Mouse (Mus musculus) spleen, postnatal 14 days (tissue): ENCODE measurements at regions not wholly inside any gene's neighbourhood (a gene's known extent, or its start where the extent isn't known, plus 50 kb on each side); places are given as distances from the start of the nearest gene placed in this dataset.

Experiments used
- DNase-seq, 2 experiments: peaks; one replicate each; pipeline ENCODE4 v3.0.0; 2021 to 2022; ENCODE audit warnings: low spot score in 2 of 2

- no peak for DNase-seq
Observed at GRCm38 (mm10) chr2:178660071-178660470, 229.7 kb downstream of the Cdh26 start.

- no peak for DNase-seq
Observed at GRCm38 (mm10) chr2:178662396-178662795, 232.1 kb downstream of the Cdh26 start.

GRCm38 (mm10) chr2:178664977-178665376 lies 234.6 kb downstream of the Cdh26 start:
- DNase-seq, result peak; percentile 13 to 55

GRCm38 (mm10) chr2:178668451-178668850 lies 238.1 kb downstream of the Cdh26 start:
- DNase-seq, result peak in 1 of 2 experiments; percentile 5

- no peak for DNase-seq
Observed at GRCm38 (mm10) chr2:178670952-178671351, 240.6 kb downstream of the Cdh26 start.

- no peak for DNase-seq
Observed at GRCm38 (mm10) chr2:178673621-178674020, 243.3 kb downstream of the Cdh26 start.

- DNase-seq, result no peak
Observed at GRCm38 (mm10) chr2:178674621-178675020, 244.3 kb downstream of the Cdh26 start.

- no peak for DNase-seq
Observed at GRCm38 (mm10) chr2:178676970-178677369, 246.6 kb downstream of the Cdh26 start.

GRCm38 (mm10) chr2:178680368-178680767 lies 250.0 kb downstream of the Cdh26 start:
- no peak for DNase-seq

GRCm38 (mm10) chr2:178684026-178684958 lies 254.0 kb downstream of the Cdh26 start:
- DNase-seq, result no peak

GRCm38 (mm10) chr2:178685211-178685610 lies 254.9 kb downstream of the Cdh26 start:
- DNase-seq, result no peak

- DNase-seq, result no peak
Observed at GRCm38 (mm10) chr2:178686167-178686601, 255.9 kb downstream of the Cdh26 start.

GRCm38 (mm10) chr2:178688586-178688985 lies 258.3 kb downstream of the Cdh26 start:
- DNase-seq, result no peak

GRCm38 (mm10) chr2:178691190-178691864 lies 261.0 kb downstream of the Cdh26 start:
- no peak for DNase-seq

GRCm38 (mm10) chr2:178691865-178692228 lies 261.5 kb downstream of the Cdh26 start:
- DNase-seq, result no peak

- DNase-seq, result no peak
Observed at GRCm38 (mm10) chr2:178692231-178692630, 261.9 kb downstream of the Cdh26 start.

GRCm38 (mm10) chr2:178698648-178699047 lies 268.3 kb downstream of the Cdh26 start:
- DNase-seq, result no peak

GRCm38 (mm10) chr2:178700825-178701224 lies 270.5 kb downstream of the Cdh26 start:
- DNase-seq, result no peak

GRCm38 (mm10) chr2:178704510-178704909 lies 274.2 kb downstream of the Cdh26 start:
- no peak for DNase-seq

- no peak for DNase-seq
Observed at GRCm38 (mm10) chr2:178708649-178709048, 278.3 kb downstream of the Cdh26 start.

- no peak for DNase-seq
Observed at GRCm38 (mm10) chr2:178709192-178709881, 279.0 kb downstream of the Cdh26 start.

- no peak for DNase-seq
Observed at GRCm38 (mm10) chr2:178710001-178710400, 279.7 kb downstream of the Cdh26 start.
